Mouse (Mus musculus) myocyte (in vitro differentiated cells): ENCODE measurements around the gene Gm4307.
"Not testable (repeated sequence)": the region's sequence is repeated elsewhere in the genome, so short reads cannot be mapped to it uniquely, and the experiment has no call there.

ENCODE experiments used
- CEBPB ChIP-seq: IDR thresholded peaks from 2 replicates; pipeline ENCODE4 v1.6.1; 2011; ENCODE audit warnings: mild to moderate bottlenecking, moderate library complexity; ENCODE audit not compliant: poor library complexity, insufficient read depth, severe bottlenecking
- E2F4 ChIP-seq: IDR thresholded peaks from one replicate; pipeline ENCODE4 v1.6.1; 2011; ENCODE audit warnings: mild to moderate bottlenecking, control low read depth, moderate library complexity; ENCODE audit not compliant: insufficient read depth
- MYOG ChIP-seq, 3 experiments: IDR thresholded peaks; one replicate each; pipeline ENCODE4 v1.6.1; 2011; ENCODE audit warnings: control low read depth in 2 of 3, low read depth in 2 of 3, mild to moderate bottlenecking in 2 of 3; ENCODE audit not compliant: insufficient read length in 2 of 3, control insufficient read depth in 1 of 3, insufficient read depth in 1 of 3
- POLR2A ChIP-seq: IDR thresholded peaks from one replicate; pipeline ENCODE4 v1.6.1; 2011; ENCODE audit warnings: low read depth, mild to moderate bottlenecking, control low read depth, moderate library complexity; ENCODE audit not compliant: insufficient read length
- POLR2AphosphoS2 ChIP-seq: IDR thresholded peaks from one replicate; pipeline ENCODE4 v1.6.1; 2011; ENCODE audit warnings: low read depth, control low read depth; ENCODE audit not compliant: insufficient read length
- TCF12 ChIP-seq: IDR thresholded peaks from one replicate; pipeline ENCODE4 v1.6.1; 2011; ENCODE audit warnings: mild to moderate bottlenecking, control low read depth; ENCODE audit not compliant: poor library complexity, insufficient read depth, severe bottlenecking
- USF1 ChIP-seq: IDR thresholded peaks from one replicate; pipeline ENCODE4 v1.6.1; 2011; ENCODE audit warnings: low read depth, mild to moderate bottlenecking, control low read depth, moderate library complexity

DNA sequence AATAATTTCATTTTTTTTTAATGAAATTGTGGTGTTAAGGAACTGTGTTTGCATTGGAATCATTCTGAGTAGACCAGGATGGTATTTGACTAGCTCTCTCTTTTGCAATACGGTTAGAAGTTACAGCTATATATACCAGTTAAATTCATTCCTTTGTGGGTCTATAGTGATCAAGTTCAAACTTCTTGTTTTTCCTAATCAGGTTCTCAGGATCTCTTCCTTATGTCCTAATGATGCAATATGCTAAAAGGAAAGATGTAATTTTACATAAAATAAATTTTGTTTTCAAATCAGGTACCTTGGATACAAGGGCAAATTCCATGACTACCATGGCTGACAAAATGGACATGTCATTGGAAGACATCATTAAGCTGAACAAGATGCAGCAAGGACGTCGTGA is 20.6 kb upstream of the Gm4307 start, which contains the start of gene Gm4302:
- TF ChIP-seq POLR2A; USF1; E2F4; POLR2AphosphoS2; MYOG (IDR thresholded peaks at IDR 0.05; ENCODE audit: control insufficient read depth in 1 of 3, insufficient read depth in 1 of 3, insufficient read length in 2 of 3, low read depth in 2 of 3); CEBPB; TCF12: not testable (repeated sequence)
